Mouse (Mus musculus): ENCODE measurements around the gene Otud7a. TPM values are rescaled to one million over a fixed set of nuclear protein-coding genes. Genes with fewer than 3 reads are reported as not detected.

Otud7a gene
- total RNA-seq, 2 experiments from 2014 or later = 68.9 to 70.0 TPM

GRCm38 (mm10) chr7:63777328-63777727 is 332.8 kb downstream of the Otud7a start:
- DNase-seq = no peak

GRCm38 (mm10) chr7:63780821-63781220 is 336.3 kb downstream of the Otud7a start:
- DNase-seq = no peak

DNA sequence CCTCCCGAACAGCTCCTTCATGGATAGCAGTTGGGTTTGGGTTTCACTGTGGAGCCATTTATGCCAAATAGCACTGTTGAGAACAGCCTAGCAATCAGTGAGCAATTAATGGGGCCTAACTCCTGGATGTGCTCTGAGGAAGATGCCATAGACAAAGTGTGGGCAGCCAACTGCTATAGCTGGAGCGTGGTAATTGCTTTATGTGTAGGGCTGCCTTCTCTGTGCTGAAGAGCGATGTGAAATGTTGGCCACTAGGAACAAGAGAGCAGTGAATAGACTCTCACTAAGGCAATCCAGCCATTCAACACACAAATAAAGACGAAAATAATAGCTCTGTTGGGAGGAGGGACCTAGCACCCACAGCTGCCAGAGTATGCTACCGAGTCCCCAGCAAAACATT is 345.2 kb downstream of the Otud7a start:
- no peak for DNase-seq

DNA sequence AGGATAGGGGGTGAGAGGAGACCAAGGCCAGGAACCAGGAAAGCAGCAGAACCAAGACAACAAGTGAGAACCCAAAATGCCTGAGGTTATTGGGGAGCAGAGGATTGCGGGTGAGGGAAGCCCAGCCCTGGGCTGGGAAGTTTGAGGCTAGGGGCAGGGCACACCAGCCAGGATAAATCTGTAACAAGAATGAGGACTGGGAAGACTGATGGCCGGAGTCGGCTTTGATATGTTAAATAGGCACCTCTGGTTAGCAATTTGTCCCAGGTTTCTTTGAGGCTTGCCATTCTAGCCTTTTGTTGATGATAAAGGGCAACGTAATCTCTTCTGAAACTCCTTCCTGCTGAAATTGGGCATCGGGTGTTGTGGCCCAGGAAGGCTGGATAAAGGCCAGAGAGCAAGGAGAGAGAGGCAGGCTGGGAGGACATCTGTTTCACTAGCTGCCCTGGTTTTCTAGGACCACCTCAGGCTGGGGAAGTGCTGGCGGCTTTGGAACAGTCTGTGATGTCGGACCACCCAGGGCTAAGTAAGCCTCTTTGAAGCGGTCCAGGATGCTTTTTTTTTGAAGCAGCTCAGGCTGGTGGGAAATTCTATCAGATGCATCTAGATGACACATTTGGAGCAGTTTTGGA is 351.6 kb downstream of the Otud7a start:
- DNase-seq = no peak

- DNase-seq = no peak
Measured at GRCm38 (mm10) chr7:63798446-63798845, 353.9 kb downstream of the Otud7a start.

- DNase-seq = no peak
Measured at GRCm38 (mm10) chr7:63799304-63799703, 354.8 kb downstream of the Otud7a start.

DNA sequence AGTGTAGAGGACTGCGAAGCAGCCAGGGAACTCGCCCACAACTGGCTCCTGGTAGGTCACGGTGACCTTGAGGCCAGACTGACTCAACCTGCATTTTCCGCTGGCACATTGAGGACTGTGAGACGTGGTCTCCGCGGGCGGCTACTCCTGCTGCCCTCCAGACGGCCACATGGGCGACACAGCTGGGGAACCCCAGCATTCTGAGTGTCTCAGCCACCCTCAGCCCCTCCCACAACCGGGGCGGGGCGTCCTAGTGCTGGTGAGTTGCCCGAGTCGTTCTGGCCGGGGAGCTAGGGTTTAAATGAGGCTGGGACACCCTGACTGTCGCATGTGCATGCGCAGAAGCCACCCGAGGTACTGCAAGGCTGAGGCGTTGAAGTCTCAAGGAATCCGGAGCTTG is 358.2 kb downstream of the Otud7a start:
- no peak for DNase-seq

Other genes starting within 250 kb of the Otud7a start
- gene Chrna7, start 232.2 kb upstream of the Otud7a start, total RNA-seq (2021) = 10 to 100 TPM; 43.6 to 46.1 TPM